Mouse (Mus musculus): ENCODE results near the gene Hsdl1.

The Hsdl1 gene

DNA sequence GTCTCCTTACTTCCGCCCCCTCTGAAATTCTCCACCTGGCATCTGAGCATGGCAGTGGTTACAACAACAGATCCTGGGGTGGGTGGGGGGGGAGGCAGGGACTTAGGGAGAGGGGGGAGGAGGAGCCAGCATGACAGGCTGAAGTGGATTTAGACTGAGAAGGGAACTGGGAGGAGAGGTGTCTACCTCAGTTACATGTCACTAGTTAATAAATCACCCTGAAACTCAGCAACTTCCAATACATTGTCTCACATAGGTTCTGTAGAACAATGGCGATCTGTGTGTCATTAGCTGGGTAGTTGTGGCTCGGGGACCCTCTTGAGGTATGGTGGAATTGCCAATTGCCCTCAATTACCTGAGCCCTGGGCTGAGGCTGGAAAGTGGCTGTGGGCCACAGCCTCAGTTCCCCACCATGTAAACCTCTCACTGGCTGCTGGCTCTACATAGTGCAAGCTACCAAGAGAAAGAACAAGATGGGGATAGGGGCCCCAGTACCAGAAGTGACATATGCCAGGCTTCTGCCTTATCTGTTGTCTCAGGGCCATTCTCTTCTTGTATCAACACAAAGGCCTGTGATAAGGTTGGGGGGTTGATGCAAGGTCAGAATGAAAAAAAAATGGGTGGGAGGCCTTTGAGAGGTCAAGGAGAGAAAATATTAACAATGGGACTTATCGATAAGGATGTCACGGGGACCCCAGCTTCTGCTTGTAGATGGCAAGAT lies 5.6 kb upstream of the Hsdl1 start:
- no peak for DNase-seq (ENCODE audit: low read depth, low spot score)

DNA sequence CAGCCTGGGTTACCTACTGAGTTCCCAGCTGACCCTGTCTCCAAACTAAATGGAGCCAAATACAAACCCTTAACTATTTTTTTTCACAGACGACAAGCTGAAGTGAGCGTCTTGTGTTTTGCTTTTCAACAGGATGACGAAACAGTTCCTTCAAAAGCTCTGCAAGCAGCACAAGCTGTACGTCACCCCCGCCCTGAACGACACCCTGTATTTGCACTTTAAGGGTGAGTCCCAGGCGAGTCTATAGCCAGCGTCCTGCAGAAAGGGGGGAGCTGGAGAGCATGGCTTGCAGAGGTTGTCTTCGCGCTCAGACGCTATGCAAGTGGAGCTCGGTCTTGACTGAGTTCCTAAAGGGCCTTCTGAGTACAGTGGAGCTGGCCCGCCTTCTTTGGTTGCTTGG lies 4.1 kb upstream of the Hsdl1 start:
- no peak for DNase-seq (ENCODE audit: low read depth, low spot score)

DNA sequence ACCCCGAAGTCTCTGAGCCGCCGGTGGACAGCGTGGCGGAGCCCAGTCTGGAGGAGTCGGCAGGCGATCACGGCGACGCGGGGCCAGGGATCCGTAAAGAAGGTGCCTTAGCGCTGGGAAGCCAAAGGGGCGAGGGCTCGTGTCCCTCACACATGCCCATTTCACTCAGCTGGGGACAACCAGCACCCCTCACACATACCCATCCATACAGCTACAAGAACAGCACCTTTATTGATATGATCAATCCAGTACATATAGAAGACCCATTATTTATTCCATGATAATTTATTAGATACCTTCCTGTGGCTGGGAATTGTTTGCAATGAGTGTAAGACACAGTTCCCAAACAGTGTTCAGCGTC lies 363 bp upstream of the Hsdl1 start:
- no peak for DNase-seq (ENCODE audit: low read depth, low spot score)

DNA sequence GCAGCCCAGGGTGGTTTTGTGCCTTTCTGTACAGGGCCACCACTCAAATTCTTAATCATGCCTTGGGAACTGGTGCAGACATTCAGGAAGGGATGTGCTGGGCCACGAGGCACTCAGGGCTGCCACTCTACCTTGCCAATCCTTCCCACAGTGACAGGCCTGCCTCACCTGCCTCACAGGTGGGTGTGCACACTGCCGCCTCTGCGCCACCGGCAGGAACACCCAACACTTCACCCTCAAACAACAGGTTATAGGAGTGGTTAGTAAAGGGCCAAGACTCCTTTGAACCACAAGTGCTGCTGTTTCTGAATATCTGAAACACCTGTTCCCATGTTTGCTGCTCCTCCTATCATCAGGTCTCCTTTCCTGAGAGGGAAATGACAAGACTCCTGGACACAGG lies 2.6 kb downstream of the Hsdl1 start:
- no peak for DNase-seq (ENCODE audit: low read depth, low spot score)

DNA sequence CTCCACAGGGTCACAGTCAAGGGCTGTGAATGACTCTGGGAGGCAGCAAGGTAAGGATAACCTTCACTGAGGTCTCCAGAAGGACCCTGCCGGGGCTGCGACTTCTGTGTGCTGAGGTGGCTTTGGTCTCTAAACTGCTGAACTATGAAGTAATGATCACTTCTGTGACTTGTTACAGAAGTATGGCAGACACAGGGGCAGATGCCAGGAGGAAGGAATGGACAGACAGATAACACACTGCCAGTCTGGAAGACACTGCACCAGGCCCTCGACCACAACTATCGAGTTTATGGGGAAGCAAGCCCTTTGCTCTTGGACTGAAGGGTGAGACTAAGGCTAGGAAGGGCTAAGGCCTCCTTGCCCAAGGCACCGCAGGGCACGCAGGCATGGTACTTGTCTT lies 3.8 kb downstream of the Hsdl1 start:
- no peak for DNase-seq (ENCODE audit: low read depth, low spot score)

DNA sequence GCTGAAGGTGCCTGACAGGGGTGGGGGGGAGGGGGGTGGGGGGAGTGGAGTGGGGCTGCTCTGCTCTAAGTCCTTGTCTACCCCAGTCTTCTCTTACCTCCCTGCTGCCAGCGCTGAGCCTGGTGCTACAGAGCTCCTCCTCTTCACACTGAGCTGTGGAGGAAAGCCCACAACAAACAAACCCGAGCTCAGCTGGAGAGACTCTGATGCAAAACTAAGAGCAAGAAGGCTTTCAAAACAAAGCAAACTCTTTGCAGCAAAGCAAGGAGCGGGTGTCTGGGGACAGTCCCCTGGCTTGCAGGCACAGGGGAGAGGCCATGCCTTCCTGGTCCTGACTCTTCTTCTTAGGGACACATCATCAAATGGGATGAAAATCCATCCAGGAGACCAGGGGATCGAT lies 5.1 kb downstream of the Hsdl1 start:
- DNase-seq (ENCODE audit: low read depth, low spot score): no peak

DNA sequence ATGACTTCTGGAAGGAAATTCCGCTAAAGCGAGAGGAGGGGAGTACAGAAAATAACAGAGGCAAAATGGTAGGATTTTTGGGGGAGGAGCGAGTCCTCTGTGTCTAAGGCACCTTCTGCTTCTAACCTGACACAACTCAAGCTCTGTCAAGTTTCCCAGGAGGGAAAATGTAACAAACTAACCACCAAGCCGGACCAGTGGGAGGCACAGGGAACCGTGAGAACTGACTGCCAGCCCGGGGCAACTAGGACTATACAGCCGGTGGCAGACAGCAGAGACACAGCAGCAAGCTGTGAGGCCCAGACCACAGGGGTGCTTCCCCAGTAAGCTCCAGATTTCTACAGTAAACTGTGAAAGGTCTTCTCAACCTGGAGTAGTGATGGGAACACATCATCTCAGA lies 6.0 kb downstream of the Hsdl1 start:
- no peak for DNase-seq (ENCODE audit: low read depth, low spot score)

DNA sequence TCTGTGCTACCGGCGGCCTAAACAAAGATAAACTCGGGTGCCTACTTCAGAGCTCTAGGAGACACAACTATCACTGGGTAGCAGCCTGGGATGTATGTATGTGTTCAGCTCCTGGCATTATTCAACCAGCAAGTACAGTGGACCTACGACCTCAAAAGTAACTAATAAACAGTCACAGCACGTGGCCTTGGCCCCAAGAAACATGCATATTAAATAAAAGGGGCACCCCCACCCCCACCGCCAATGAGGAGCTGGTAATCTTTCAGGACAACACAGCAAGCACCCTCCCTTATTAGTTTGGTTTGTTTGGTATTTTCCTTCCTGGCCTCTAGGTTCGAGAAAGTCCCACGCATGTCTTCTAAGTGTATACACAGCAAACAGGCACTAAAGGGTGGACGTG lies 6.7 kb downstream of the Hsdl1 start:
- DNase-seq (ENCODE audit: low read depth, low spot score): no peak

DNA sequence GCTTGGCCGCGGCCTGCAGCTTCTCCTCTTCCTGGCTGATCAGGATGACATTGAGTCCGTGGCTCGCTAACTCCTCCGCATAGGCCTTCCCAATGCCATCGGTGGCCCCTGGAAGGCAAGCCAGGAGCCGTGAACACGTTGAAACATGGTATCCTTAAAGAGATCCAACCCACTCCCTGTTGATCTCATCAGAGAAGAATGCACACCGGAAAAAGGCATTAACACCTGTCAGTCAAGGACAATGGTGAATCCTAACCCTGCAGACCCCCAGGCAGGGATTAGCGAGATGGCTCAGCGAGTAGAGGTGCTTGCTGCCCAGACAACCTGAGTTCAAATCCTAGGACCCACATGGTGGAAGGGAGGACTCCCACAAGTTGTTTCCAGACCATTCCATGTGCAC lies 8.6 kb downstream of the Hsdl1 start:
- peak; percentile 97 for DNase-seq (ENCODE audit: low read depth, low spot score)

DNA sequence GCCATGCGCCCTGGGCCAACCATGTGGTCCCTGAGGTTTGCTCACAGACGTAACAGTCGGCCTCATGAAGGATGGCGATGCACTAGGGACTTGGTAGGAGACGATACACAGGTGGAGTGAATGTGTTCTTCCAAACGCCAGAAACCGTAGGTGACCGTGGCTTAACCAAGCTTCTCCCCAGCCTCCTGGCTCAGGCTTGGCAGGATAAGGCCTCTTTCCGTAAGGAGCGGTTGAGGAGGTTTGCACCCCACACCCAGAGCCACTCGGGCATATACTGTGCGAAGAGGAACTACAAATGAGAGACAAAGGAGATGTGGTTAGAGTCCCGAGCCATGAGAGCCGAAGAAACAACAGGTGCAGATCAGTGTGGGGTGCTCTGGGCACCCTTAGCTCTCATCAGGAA lies 11.1 kb downstream of the Hsdl1 start:
- DNase-seq (ENCODE audit: low read depth, low spot score): no peak

DNA sequence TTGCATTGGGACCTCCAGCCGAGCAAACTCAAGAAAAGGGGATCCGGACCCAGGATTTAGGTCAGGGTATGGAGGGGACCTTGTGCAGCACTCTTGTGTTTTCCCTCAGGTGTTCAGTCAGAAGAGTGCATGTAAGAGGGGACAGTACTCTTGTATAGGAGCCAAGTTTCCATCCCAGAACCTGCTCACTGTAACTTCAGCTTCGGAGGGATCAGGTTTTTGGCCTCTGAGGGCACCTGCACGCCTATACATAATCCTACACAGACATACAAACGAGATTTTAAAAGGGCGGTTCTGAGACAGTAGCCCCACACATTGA lies 15.6 kb downstream of the Hsdl1 start:
- DNase-seq (ENCODE audit: low read depth, low spot score): no peak

DNA sequence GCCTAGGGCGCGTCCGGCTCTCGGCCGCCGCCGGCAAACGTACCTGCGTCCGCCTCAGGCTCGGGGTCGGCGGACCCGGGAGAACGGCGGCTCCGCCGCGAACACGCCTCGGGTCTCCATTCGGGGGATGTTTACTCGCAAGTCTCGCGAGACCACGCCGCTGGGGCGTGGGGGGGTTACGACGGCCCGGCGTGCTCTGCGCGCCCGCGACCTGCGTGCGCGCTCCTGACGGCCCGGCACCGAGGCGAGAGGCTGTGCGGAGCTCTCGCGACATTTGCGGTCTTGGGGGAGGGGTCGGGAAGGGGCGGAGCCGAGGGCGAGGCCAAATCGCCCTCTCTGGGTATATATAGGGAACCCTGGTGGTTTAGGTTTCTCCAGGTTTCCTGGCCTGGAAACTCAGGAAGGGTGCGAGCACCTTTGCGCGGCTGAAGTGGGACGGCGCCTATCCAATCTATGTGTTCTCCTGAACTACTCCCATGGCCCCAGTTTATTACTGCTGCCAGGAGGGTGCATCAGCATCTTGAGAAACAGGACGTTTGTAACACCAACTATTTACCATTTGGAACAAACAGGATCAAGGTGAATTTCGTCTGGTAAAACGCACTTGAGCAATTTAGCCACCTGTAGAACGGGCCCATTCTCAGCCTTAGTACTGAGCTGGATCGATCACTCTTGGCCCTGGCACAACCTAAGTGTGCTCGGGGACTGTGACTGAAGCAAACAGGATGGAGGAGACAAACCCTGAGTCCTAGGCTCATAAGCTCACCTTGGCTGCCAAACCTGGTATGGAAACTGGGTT lies 16.2 kb downstream of the Hsdl1 start, which contains the start of gene Mbtps1:
Gene Mbtps1, minus strand, starts transcription at position 133 of the 799 bp plus-strand sequence.
- DNase-seq (ENCODE audit: low read depth, low spot score): peak; percentile 96

DNA sequence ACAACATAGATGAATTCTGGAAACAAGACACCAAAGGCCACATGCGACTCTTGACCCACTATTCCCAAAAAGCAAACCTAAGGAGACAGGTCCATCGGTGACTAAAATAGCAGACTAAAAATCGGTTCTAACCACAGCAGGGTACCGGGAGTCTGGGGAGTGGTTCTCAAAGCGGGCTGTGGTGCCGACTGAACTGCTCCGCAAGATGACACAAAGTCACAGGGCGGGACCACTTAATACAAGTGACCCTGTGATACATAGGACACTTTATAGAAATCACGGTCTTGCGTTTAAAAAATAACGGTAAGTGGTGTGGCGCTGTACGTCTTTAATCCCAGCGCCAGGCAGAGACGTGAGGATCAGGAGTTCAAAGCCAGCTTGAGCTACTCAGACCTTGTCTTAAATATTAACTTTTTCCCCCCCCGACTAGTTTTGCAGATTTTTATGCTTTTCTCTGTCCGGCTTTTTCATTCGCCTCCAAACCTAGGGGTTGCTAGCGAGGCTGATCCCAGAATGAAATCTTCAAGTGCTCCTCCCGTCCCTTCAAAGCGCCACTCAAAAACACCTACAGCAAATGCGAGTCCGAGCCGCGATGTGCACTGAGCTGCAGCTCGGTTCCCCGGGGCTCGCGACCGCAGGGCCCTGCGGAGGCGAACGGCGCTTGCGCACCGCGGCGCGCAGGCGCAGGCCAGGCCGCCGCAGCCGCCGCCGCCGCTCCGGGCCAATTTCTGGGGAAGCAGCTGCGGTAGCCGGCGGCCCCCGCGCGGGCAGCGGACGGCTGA lies 17.0 kb downstream of the Hsdl1 start:
- peak; percentile 78 for DNase-seq (ENCODE audit: low read depth, low spot score)

DNA sequence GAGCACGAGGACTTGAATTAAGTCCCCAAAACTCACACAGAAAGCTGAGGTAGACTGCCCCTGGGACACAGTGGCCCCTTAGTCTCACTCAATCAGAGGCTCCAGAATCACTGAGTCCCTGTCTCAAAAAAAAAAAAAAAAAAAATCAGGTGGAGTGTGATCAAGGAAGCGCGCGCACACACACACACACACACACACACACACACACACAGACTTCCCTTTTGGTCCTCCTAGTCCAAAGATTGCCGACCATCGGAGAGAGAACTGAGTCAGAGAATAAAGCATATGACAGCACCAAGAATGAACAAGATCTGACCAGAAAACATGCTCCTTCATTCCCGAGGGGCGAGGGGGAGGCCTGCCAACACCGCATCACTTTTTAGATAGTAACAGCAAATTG lies 17.9 kb downstream of the Hsdl1 start:
- DNase-seq (ENCODE audit: low read depth, low spot score): no peak

DNA sequence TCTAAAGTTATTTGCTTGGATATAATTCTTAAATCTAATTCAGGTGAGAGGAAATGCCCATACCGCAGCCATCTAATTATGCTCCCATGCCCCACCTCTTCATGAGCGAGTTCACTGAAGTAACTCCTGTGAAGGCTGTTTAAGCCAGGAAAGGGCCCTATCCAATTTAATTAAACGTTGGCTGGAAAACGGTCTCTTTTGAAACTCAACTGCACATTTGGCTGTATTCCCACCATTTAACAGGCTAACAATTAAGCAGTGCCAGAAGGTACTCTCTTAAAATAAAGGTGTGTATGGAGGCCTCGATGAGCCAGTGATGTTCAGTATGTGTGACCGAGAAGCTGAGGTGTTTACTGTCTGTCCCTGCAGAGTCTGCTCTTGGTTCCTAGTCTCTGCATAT lies 19.1 kb downstream of the Hsdl1 start:
- DNase-seq (ENCODE audit: low read depth, low spot score): no peak

DNA sequence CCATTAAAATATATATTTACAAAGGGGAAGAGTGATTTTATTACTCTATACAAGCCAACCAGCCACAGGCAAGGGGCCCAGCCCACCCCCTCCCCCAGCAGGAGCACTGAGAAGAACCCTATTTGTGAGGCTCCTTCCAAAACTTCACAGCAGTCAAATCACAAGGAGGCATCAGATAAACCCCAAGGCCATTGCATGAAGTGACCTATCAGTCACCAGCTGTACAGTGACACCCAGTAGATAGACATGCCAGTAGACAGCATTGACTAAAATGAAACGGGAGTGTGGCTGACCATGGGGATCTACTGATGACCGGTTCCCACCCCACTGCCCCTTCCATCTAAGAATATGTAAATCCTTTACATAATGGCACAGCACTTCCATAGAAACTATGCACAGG lies 22.0 kb downstream of the Hsdl1 start:
- DNase-seq (ENCODE audit: low read depth, low spot score): no peak

DNA sequence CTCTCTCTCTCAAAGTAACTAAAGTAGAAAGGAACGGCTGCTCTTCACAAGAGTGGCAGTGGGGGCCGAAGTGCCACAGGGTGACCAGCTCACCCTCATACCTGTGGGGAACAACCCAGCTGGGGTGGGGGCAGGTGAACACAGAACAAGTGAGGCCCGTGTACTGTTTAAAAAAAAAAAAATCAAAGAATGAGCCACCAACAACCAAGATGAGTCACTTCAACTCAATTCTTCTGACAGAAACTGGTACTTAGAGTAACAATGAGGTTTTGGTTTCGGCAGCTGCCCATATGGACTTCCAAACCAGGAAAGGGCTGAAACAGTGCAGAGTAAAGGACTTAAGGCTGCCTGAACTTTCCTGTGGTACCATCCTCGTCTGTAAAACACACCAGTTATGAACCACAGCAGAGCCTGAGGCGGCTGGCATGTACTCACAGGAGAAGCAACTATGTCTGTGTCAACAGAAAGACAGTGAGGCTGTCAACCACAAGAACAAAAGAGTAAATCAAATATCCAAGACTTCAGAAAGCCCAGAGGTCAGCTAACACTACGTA lies 26.3 kb downstream of the Hsdl1 start:
- no peak for DNase-seq (ENCODE audit: low read depth, low spot score)

DNA sequence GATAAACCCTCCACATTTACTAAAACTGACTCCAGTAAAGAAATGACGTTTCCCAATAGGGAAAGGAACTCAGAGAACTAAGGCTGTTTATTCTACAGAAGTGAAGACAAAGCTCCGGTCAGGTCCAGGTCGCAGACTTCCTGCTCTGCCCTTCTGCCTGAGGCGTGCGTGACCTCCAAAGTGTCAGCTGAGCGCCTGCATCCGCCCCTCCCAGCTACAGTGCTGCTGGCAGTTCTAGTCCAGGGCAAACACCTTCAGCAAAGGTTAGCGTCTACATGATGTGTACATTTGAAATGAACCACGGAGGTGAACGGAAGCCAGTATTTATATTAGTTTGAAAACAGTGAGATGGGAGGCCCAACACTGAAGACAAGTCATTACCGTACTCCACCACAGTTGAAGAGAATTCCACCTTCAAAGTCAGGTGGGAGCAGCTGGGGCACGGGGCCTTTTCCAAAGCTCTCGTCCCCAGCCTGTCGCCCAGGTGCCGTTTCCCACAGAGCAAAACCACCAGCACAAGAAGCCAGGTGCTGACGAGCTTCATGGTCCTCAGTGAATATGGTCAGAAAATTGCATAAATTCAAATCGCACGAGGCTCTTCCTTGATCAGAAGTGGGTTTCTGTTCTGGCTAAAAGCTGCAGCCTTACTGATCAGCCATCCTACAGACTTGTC lies 27.8 kb downstream of the Hsdl1 start:
- DNase-seq (ENCODE audit: low read depth, low spot score): peak; percentile 72

DNA sequence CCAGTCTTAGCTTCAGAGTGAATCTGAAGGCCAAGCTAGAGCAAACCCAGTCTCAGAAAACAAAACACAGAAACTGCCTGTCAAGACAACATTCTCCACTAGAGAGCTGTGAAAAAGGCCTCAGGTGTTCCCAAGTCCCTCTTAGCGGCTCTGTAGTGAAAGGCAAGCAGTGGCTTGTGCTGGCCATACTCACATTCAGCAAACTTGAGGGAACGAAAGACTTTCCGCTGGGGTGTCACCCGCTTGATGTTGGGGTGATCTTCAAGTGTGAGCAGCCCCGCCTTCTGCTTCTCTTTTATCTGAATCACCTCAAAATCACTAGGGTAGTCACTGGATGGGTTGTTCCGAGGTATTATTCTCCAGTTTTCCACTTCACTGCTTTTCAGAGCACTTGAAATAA lies 29.2 kb downstream of the Hsdl1 start:
- DNase-seq (ENCODE audit: low read depth, low spot score): peak; percentile 37

DNA sequence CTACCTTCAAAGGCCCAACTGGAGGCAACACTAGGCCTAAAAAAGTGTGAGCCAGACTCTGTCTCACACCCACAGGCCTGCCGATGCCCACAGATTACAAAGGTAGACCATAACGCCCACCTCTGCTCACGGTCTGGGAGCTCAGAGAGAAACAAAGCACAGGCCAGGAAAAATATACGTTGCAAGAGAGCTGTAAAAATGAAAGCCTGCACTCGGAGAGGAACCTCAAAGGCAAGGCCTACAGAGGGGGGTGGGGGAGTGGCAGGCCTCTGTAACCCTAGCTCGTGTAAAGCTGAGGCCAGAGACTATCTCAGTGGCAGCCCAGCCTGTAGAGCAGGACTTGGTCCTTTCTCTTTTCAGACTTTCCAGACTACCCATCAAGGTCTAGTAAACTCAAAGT lies 29.8 kb downstream of the Hsdl1 start:
- peak; percentile 42 for DNase-seq (ENCODE audit: low read depth, low spot score)

DNA sequence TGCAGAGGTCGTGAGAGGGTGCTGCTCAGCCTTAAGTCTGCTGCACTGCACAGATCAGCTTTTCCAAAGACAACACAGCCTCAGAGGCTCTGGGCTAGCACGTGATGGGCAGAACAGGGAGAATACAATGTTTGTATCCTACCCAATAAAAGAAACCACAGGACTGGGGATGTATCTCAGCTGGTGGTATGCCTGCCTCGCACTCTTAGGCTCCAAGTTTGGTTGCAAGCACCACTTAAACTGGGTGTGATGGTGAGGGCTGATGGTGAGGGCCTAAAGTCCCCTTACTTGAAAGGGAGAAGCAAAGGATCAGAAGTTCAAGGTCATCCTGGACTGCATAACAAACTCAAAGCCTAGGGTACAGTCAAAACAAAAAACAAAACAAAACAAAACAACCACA lies 30.4 kb downstream of the Hsdl1 start:
- peak; percentile 91 for DNase-seq (ENCODE audit: low read depth, low spot score)

DNA sequence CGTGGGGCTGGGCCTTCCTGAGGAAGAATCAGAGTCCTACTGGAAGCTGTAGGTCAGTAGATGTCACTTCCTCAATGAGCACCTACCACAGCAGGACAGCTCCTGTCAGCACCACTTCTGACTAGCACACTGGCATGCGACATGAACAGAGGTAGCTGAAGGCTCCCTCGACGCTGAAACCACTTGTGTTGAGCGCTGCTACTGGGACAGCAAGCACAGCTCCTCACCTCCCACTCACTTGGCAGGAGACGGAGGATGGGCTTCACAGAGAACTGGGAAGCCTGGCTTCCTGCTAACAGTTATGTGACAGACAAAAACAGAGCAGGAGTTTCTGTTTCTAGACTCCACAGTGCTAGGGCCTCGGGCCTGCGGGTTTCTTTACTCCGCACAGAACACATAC lies 43.0 kb downstream of the Hsdl1 start:
- no peak for DNase-seq (ENCODE audit: low read depth, low spot score)
